Mouse (Mus musculus): ENCODE measurements around the gene Thtpa. TPM values are rescaled to one million over a fixed set of nuclear protein-coding genes. Genes with fewer than 3 reads are reported as not detected.

Gene Thtpa
- polyA plus RNA-seq, 1 experiment from 2014 or later = 10.5 TPM

GRCm38 (mm10) chr14:55113975-55114645 is 19.5 kb downstream of the Thtpa start:
- peaks cover 19% of the 10 kb centered on the region for H3K4me1 ChIP-seq (replicated peaks; ENCODE audit: control insufficient read depth, insufficient read depth, low read length)
- H3K9me3 ChIP-seq (ENCODE audit: control insufficient read depth, low read length) = no peaks in the 10 kb centered on the region
- ATAC-seq (replicated peaks; ENCODE audit: low FRiP score) (no peak), DNase-seq (ENCODE audit: low spot score) (no peak)
- H3K27me3 ChIP-seq (replicated peaks; ENCODE audit: control insufficient read depth, insufficient read depth, low read length) = peaks cover 84% of the 10 kb centered on the region
- H3K9ac ChIP-seq (ENCODE audit: low read depth, low read length) = no peak overlapping the region
- H3K27ac ChIP-seq (ENCODE audit: low read depth, low read length) = no peak overlapping the region
- H3K4me3 ChIP-seq (ENCODE audit: low read depth, low read length) = peak overlapping the region; percentile 58
- 11% methylated on average over 26 of the region's 26 CpGs for WGBS
- H3K4me2 ChIP-seq = peak overlapping the region; percentile 90
- no peaks in the 10 kb centered on the region for H3K36me3 ChIP-seq (ENCODE audit: control insufficient read depth, insufficient read depth, low read length)

DNA sequence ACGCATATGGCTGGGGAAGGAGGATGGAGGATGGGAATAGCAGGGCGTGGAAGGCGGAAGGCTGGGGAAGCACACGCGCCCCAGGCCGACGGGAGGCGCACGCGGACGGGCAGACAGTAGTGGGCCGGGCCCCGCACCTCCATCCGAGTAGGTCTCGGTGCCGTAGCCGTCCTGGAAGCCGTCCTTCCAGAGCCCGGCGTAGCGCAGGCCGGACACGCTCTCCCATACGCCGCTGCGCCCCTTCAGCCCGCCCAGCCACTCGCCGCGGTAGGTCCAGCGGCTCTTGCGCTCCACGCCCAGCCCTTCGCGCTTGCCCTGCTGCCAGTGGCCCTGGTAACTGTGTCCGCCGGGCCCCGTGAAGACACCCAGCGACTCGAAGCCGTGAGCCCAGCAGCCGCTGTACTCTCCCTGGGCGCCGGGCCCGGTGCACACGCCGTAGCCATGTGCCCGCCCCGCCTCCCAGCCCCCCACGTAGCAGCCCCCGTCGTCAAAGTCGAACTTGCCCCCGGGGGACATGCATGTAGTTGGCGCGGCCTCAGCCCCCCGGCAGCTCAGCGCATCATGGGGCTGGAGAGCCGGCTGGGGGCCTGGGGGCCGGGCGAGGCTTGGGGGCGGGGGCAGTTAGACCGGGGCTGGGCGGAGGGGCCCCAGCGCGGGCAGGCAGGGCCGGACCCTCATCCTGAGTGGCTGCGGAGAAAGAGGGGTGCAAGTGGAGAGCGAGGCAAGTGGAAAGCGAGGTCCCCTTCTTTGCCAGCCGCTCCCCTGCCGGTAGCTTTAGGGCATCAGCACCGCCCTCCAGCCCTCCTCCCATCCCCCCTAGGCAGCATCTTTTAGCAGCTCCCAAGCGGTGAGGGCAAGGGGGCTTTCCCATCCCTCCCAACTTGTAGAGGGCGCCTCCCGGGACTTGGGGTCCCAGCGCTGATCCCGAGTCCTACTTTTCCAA is 20.4 kb downstream of the Thtpa start:
- Histone ChIP-seq H3K27me3 (replicated peaks; ENCODE audit: control insufficient read depth, insufficient read depth, low read length) (peaks cover 75% of the 10 kb centered on the region), H3K4me1 (replicated peaks; ENCODE audit: control insufficient read depth, insufficient read depth, low read length) (peaks cover 15% of the 10 kb centered on the region), H3K4me3 (ENCODE audit: low read depth, low read length) (peak overlapping the region; percentile 58), H3K36me3 (ENCODE audit: control insufficient read depth, insufficient read depth, low read length) (no peaks in the 10 kb centered on the region), H3K9me3 (ENCODE audit: control insufficient read depth, low read length) (no peaks in the 10 kb centered on the region), H3K27ac (ENCODE audit: low read depth, low read length) (no peak overlapping the region), H3K9ac (ENCODE audit: low read depth, low read length) (0 out of 2 replicates have a peak overlapping the region, but pooled peaks have one; percentile 15), H3K4me2 (peak overlapping the region; percentile 90)
- 1% methylated on average over 65 of the region's 78 CpGs for WGBS
- DNase-seq (ENCODE audit: low spot score) (peak; percentile 57), ATAC-seq (replicated peaks; ENCODE audit: low FRiP score) (no peak; the same call in 1 of the 2 replicates)

GRCm38 (mm10) chr14:55115846-55116245 is 21.3 kb downstream of the Thtpa start:
- H3K27me3 ChIP-seq (replicated peaks; ENCODE audit: control insufficient read depth, insufficient read depth, low read length) = peaks cover 68% of the 10 kb centered on the region
- H3K36me3 ChIP-seq (ENCODE audit: control insufficient read depth, insufficient read depth, low read length) = no peaks in the 10 kb centered on the region
- no peaks in the 10 kb centered on the region for H3K9me3 ChIP-seq (ENCODE audit: control insufficient read depth, low read length)
- H3K4me2 ChIP-seq = peak overlapping the region; percentile 90
- WGBS = 7% methylated on average over 8 of the region's 8 CpGs
- ATAC-seq (replicated peaks; ENCODE audit: low FRiP score) (no peak), DNase-seq (ENCODE audit: low spot score) (no peak)
- H3K4me1 ChIP-seq (replicated peaks; ENCODE audit: control insufficient read depth, insufficient read depth, low read length) = peaks cover 15% of the 10 kb centered on the region
- no peak overlapping the region for H3K9ac ChIP-seq (ENCODE audit: low read depth, low read length)
- H3K4me3 ChIP-seq (ENCODE audit: low read depth, low read length) = 0 out of 2 replicates have a peak overlapping the region, but pooled peaks have one; percentile 58
- no peak overlapping the region for H3K27ac ChIP-seq (ENCODE audit: low read depth, low read length)

DNA sequence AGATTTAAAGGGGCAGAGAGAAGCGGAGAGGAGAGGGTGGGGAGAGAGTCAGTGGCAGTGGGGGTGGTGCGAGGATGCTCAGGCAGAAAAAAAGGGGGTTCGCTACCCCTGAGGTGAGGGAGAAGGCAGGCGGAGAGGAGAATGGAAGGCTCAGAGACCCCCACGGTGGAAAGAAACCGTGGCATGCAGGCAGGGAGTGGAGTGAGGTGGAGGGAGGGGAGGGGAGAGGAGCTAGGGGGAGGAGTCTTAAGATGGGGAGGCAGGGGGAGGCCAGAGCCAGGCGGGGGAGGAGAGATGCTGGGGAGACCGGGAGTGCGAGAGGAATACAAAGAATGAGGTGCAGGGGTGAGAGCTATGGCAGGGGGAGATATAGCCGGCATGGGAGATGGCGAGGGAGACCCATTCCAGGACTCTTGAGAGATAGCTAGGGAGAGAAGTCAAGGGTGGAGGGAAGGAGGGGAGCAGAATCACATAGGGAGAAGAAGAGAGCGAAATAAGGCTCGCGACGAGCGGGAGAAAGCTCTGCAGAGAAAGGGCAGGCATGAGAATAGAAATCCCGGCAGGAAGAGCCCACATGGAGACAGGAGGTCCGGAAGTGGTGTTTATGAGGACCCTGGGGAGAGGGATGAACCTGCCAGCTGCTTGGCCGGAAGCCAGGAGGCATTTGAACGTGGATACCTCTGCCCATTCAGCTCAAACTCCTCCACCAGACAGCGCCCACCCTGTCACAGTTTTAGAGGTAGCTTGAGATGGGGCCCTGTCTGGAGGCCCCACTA is 22.0 kb downstream of the Thtpa start, which contains the start of gene Jph4:
TSS of gene Jph4 (minus strand) at position 511 of the 776 bp plus-strand sequence.
- H3K9me3 ChIP-seq (ENCODE audit: control insufficient read depth, low read length) = no peaks in the 10 kb centered on the region
- no peak within 1 kb of the TSS for H3K27ac ChIP-seq (ENCODE audit: low read depth, low read length)
- 0 out of 2 replicates have a peak within 1 kb of the TSS, but pooled peaks have one; percentile 58 for H3K4me3 ChIP-seq (ENCODE audit: low read depth, low read length)
- peaks cover 15% of the 10 kb centered on the region for H3K4me1 ChIP-seq (replicated peaks; ENCODE audit: control insufficient read depth, insufficient read depth, low read length)
- peaks cover 62% of the 10 kb centered on the region for H3K27me3 ChIP-seq (replicated peaks; ENCODE audit: control insufficient read depth, insufficient read depth, low read length)
- peak within 1 kb of the TSS; percentile 90 for H3K4me2 ChIP-seq
- H3K9ac ChIP-seq (ENCODE audit: low read depth, low read length) = no peak within 1 kb of the TSS
- ATAC-seq (replicated peaks; ENCODE audit: low FRiP score) (no peak), DNase-seq (ENCODE audit: low spot score) (no peak)
- H3K36me3 ChIP-seq (ENCODE audit: control insufficient read depth, insufficient read depth, low read length) = no peaks in the 10 kb centered on the region
- WGBS = 9% methylated on average over 21 of the region's 21 CpGs

DNA sequence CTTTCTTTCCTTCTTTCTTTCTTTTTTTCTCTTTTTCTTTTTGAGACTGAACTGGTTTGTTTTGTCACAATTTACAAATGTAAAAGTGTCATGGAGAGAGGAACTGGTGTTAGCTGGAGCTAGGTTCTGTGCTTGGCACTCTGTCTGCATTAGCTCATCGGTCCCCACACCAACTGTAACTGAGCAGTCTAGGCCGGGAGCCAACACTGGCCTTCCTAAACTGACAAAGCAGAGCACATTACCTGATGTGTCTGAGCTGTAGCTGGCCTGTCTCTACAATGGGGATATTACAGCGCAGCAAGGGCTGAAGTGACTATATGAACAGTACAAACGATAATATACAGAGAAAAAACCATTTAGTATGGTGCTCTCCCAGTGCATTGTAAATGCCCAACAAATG is 24.3 kb downstream of the Thtpa start:
- ATAC-seq (replicated peaks; ENCODE audit: low FRiP score) (no peak), DNase-seq (ENCODE audit: low spot score) (no peak)
- H3K9ac ChIP-seq (ENCODE audit: low read depth, low read length) = no peak overlapping the region
- peaks cover 42% of the 10 kb centered on the region for H3K27me3 ChIP-seq (replicated peaks; ENCODE audit: control insufficient read depth, insufficient read depth, low read length)
- 77% methylated on average over 4 of the region's 4 CpGs for WGBS
- no peak overlapping the region for H3K4me2 ChIP-seq
- H3K4me3 ChIP-seq (ENCODE audit: low read depth, low read length) = no peak overlapping the region
- no peaks in the 10 kb centered on the region for H3K9me3 ChIP-seq (ENCODE audit: control insufficient read depth, low read length)
- H3K27ac ChIP-seq (ENCODE audit: low read depth, low read length) = no peak overlapping the region
- H3K36me3 ChIP-seq (ENCODE audit: control insufficient read depth, insufficient read depth, low read length) = no peaks in the 10 kb centered on the region
- H3K4me1 ChIP-seq (replicated peaks; ENCODE audit: control insufficient read depth, insufficient read depth, low read length) = peaks cover 22% of the 10 kb centered on the region

- peaks cover 17% of the 10 kb centered on the region for H3K4me1 ChIP-seq (replicated peaks; ENCODE audit: control insufficient read depth, insufficient read depth, low read length)
- no peak overlapping the region for H3K27ac ChIP-seq (ENCODE audit: low read depth, low read length)
- WGBS = 55% methylated on average over 4 of the region's 4 CpGs
- no peaks in the 10 kb centered on the region for H3K9me3 ChIP-seq (ENCODE audit: control insufficient read depth, low read length)
- ATAC-seq (replicated peaks; ENCODE audit: low FRiP score) (no peak), DNase-seq (ENCODE audit: low spot score) (no peak)
- H3K4me3 ChIP-seq (ENCODE audit: low read depth, low read length) = no peak overlapping the region
- H3K36me3 ChIP-seq (ENCODE audit: control insufficient read depth, insufficient read depth, low read length) = no peaks in the 10 kb centered on the region
- no peak overlapping the region for H3K9ac ChIP-seq (ENCODE audit: low read depth, low read length)
- peaks cover 35% of the 10 kb centered on the region for H3K27me3 ChIP-seq (replicated peaks; ENCODE audit: control insufficient read depth, insufficient read depth, low read length)
- H3K4me2 ChIP-seq = no peak overlapping the region
Measured at GRCm38 (mm10) chr14:55119421-55120134, 25.0 kb downstream of the Thtpa start.

DNA sequence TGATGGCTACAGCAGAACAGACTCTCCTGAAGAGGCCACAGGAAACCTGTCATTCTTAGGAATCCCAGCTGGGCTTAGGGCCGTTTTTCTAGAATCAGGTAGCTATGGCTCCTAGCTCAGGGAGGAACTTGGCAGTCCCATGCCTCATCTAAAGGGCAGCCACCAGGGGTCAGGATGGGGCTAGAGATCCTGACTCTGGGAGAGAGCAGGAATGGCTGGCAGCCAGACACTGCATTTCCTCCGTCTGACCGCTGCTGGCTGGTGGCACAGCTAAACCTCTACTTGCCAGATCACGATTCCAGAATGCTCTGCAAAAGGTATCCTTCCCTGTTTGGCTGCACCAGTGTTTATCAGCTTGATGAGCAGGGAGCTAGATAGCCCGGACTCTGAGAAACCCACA is 27.4 kb downstream of the Thtpa start:
- DNase-seq (ENCODE audit: low spot score) = peak; percentile 61
- peaks cover 11% of the 10 kb centered on the region for H3K27me3 ChIP-seq (replicated peaks; ENCODE audit: control insufficient read depth, insufficient read depth, low read length)
- ATAC-seq (replicated peaks; ENCODE audit: low FRiP score) = no peak
- H3K9me3 ChIP-seq (ENCODE audit: control insufficient read depth, low read length) = no peaks in the 10 kb centered on the region
- H3K36me3 ChIP-seq (ENCODE audit: control insufficient read depth, insufficient read depth, low read length) = no peaks in the 10 kb centered on the region
- H3K27ac ChIP-seq (ENCODE audit: low read depth, low read length) = no peak overlapping the region
- peaks cover 6% of the 10 kb centered on the region; the same call in 1 of the 2 replicates for H3K4me1 ChIP-seq (replicated peaks; ENCODE audit: control insufficient read depth, insufficient read depth, low read length)
- WGBS = 3% methylated on average over 5 of the region's 5 CpGs
- peak overlapping the region; percentile 47 for H3K4me2 ChIP-seq
- no peak overlapping the region for H3K9ac ChIP-seq (ENCODE audit: low read depth, low read length)
- H3K4me3 ChIP-seq (ENCODE audit: low read depth, low read length) = no peak overlapping the region

GRCm38 (mm10) chr14:55122359-55122758 is 27.8 kb downstream of the Thtpa start:
- Histone ChIP-seq H3K4me2 (peak overlapping the region; percentile 47), H3K27ac (ENCODE audit: low read depth, low read length) (no peak overlapping the region), H3K27me3 (replicated peaks; ENCODE audit: control insufficient read depth, insufficient read depth, low read length) (peaks cover 7% of the 10 kb centered on the region), H3K4me3 (ENCODE audit: low read depth, low read length) (no peak overlapping the region), H3K9me3 (ENCODE audit: control insufficient read depth, low read length) (no peaks in the 10 kb centered on the region), H3K36me3 (ENCODE audit: control insufficient read depth, insufficient read depth, low read length) (no peaks in the 10 kb centered on the region), H3K4me1 (replicated peaks; ENCODE audit: control insufficient read depth, insufficient read depth, low read length) (peaks cover 6% of the 10 kb centered on the region; the same call in 1 of the 2 replicates), H3K9ac (ENCODE audit: low read depth, low read length) (no peak overlapping the region)
- no peak for ATAC-seq (replicated peaks; ENCODE audit: low FRiP score)
- 48% methylated on average over 8 of the region's 8 CpGs for WGBS
- DNase-seq (ENCODE audit: low spot score) = no peak
